Mouse (Mus musculus) erythroblast, embryonic 14.5 days (primary cell): ENCODE measurements around the gene Adgrf3.

Source experiments
- GATA1 ChIP-seq: IDR thresholded peaks from 2 replicates; pipeline ENCODE4 v1.6.1; 2012; ENCODE audit warnings: low read length, inconsistent platforms, mixed read lengths
- TAL1 ChIP-seq: IDR thresholded peaks from 3 replicates; pipeline ENCODE4 v1.6.1; 2012; ENCODE audit warnings: low read length, inconsistent platforms, mixed read lengths

GRCm38 (mm10) chr5:30203216-30203885, 2.2 kb downstream of the Adgrf3 start:
- TF ChIP-seq TAL1 (no peak), GATA1 (no peak)
